Mouse (Mus musculus) liver, embryonic 14.5 days (tissue): ENCODE measurements at regions not wholly inside any gene's neighbourhood (a gene's known extent, or its start where the extent isn't known, plus 50 kb on each side); places are given as distances from the start of the nearest gene placed in this dataset.

Source experiments
- ATAC-seq: fragments of 200-750 bp; cut with Nextera tagmentation; 2 replicates; pipeline ENCODE4 v1.8.0; 2017; ENCODE audit warnings: moderate number of reproducible peaks, mild to moderate bottlenecking, moderate library complexity; ENCODE audit not compliant: insufficient read depth
- DNase-seq, 3 experiments: peaks; one replicate each; pipeline ENCODE4 v3.0.0-alpha.2; 2012 to 2013; ENCODE audit warnings: low read depth in 3 of 3, low spot score in 3 of 3
- H3K27ac ChIP-seq: fragments of 300-500 bp; sonication (generic); 2 replicates; pipeline ENCODE4 v1.5.1; 2014; ENCODE audit warnings: moderate library complexity, mild to moderate bottlenecking, control low read depth, inconsistent platforms
- H3K27me3 ChIP-seq: fragments of 300-500 bp; sonication (generic); 2 replicates; pipeline ENCODE4 v1.6.1; 2014; ENCODE audit warnings: mild to moderate bottlenecking, low read length, moderate library complexity; ENCODE audit not compliant: control insufficient read depth, insufficient read depth
- H3K36me3 ChIP-seq: fragments of 300-500 bp; sonication (generic); replicated peaks from 2 replicates; pipeline ENCODE4 v1.6.1; 2014; ENCODE audit warnings: low read depth; ENCODE audit not compliant: control insufficient read depth, insufficient read depth
- H3K4me1 ChIP-seq, 2 experiments: fragments of 200-500 bp in 1 of 2; fragments of 300-500 bp in 1 of 2; sonication (generic) in 1 of 2; replicated peaks; 2 replicates each; pipeline ENCODE4 v1.6.1; 2012 to 2014; ENCODE audit warnings: antibody characterized with exemption in 1 of 2, inconsistent platforms in 1 of 2, low read length in 1 of 2; ENCODE audit not compliant: control insufficient read depth in 2 of 2, insufficient read depth in 2 of 2
- H3K4me2 ChIP-seq: fragments of 300-500 bp; sonication (generic); 2 replicates; pipeline ENCODE4 v1.6.1; 2014; ENCODE audit warnings: low read depth, mild to moderate bottlenecking, control low read depth, moderate library complexity
- H3K4me3 ChIP-seq, 2 experiments: fragments of 200-500 bp in 1 of 2; fragments of 300-500 bp in 1 of 2; sonication (generic) in 1 of 2; 2 replicates each; pipeline ENCODE4 v1.5.1; 2012 to 2014; ENCODE audit warnings: low read depth in 2 of 2, low read length in 2 of 2, mild to moderate bottlenecking in 2 of 2, control low read depth in 1 of 2, inconsistent platforms in 1 of 2, moderate library complexity in 1 of 2; ENCODE audit not compliant: insufficient read depth in 1 of 2
- H3K9ac ChIP-seq: fragments of 300-500 bp; sonication (generic); replicated peaks from 2 replicates; pipeline ENCODE4 v1.6.1; 2014; ENCODE audit warnings: mild to moderate bottlenecking, control low read depth, moderate library complexity
- H3K9me3 ChIP-seq: fragments of 300-500 bp; sonication (generic); 2 replicates; pipeline ENCODE4 v1.6.1; 2016; ENCODE audit warnings: low read length, mixed read lengths; ENCODE audit not compliant: control insufficient read depth
- CTCF ChIP-seq: IDR thresholded peaks from 2 replicates; pipeline ENCODE4 v1.5.1; 2016; ENCODE audit warnings: antibody characterized with exemption, low read depth, control low read depth
- EP300 ChIP-seq: IDR thresholded peaks from 2 replicates; pipeline ENCODE4 v1.6.1; 2016; ENCODE audit warnings: antibody characterized with exemption, low read depth
- WGBS: fragments of 180-500 bp; shearing (Covaris S2); extraction: QIAGEN DNeasy Blood & Tissue Kit; methylation state at CpG from one replicate; pipeline ENCODE4 v1.1.7; 2014; ENCODE audit not compliant: insufficient replicate concordance; 5-methylcytosine and 5-hydroxymethylcytosine counted together

GRCm38 (mm10) chr2:46366135-46366485 lies 1248.9 kb upstream of the Zeb2 start:
- Histone ChIP-seq H3K36me3 (no peaks in the 10 kb centered on the region), H3K9ac (no peak overlapping the region), H3K9me3 (no peaks in the 10 kb centered on the region), H3K4me3 (no peak overlapping the region), H3K4me2 (no peak overlapping the region), H3K27ac (no peak overlapping the region), H3K27me3 (no peaks in the 10 kb centered on the region), H3K4me1 (0 out of 4 replicates have a peak, but pooled peaks cover 0 to 3% of the 10 kb centered on the region in 2 experiments)
- DNase-seq (no peak), ATAC-seq (no peak)
- no peak for TF ChIP-seq EP300
- TF ChIP-seq CTCF, result no peak
- WGBS, result 69% methylated on average over 3 of the region's 3 CpGs

GRCm38 (mm10) chr2:46365428-46366134 lies 1248.4 kb upstream of the Zeb2 start:
- H3K9me3 ChIP-seq, result no peaks in the 10 kb centered on the region
- WGBS, result 50% methylated on average over 4 of the region's 4 CpGs
- H3K36me3 ChIP-seq, result no peaks in the 10 kb centered on the region
- no peak for ATAC-seq
- no peak overlapping the region for H3K4me3 ChIP-seq
- H3K4me1 ChIP-seq, result no peaks in the 10 kb centered on the region
- TF ChIP-seq CTCF (no peak), EP300 (no peak)
- H3K27ac ChIP-seq, result no peak overlapping the region
- H3K4me2 ChIP-seq, result no peak overlapping the region
- H3K27me3 ChIP-seq, result no peaks in the 10 kb centered on the region
- DNase-seq, result no peak
- H3K9ac ChIP-seq, result no peak overlapping the region

GRCm38 (mm10) chr2:46360049-46360712 lies 1243.0 kb upstream of the Zeb2 start:
- 24% methylated on average over 4 of the region's 4 CpGs for WGBS

GRCm38 (mm10) chr2:46358225-46358624 lies 1241.0 kb upstream of the Zeb2 start:
- Histone ChIP-seq H3K36me3 (no peaks in the 10 kb centered on the region), H3K9me3 (no peaks in the 10 kb centered on the region), H3K4me1 (no peaks in the 10 kb centered on the region), H3K9ac (no peak overlapping the region), H3K4me3 (no peak overlapping the region), H3K27me3 (no peaks in the 10 kb centered on the region), H3K27ac (no peak overlapping the region), H3K4me2 (no peak overlapping the region)
- no peak for TF ChIP-seq EP300
- TF ChIP-seq CTCF, result no peak
- ATAC-seq, result no peak
- DNase-seq, result no peak
- 57% methylated on average over 3 of the region's 3 CpGs for WGBS

More at GRCm38 (mm10) chr2:46360049-46360712, 1243.0 kb upstream of the Zeb2 start:
- DNase-seq (no peak), ATAC-seq (no peak)
- H3K27me3 ChIP-seq, result no peaks in the 10 kb centered on the region
- TF ChIP-seq EP300 (no peak), CTCF (no peak)
- H3K9me3 ChIP-seq, result no peaks in the 10 kb centered on the region
- H3K4me1 ChIP-seq, result no peaks in the 10 kb centered on the region
- H3K36me3 ChIP-seq, result no peaks in the 10 kb centered on the region
- no peak overlapping the region for H3K27ac ChIP-seq
- no peak overlapping the region for H3K4me2 ChIP-seq
- no peak overlapping the region for H3K9ac ChIP-seq
- no peak overlapping the region for H3K4me3 ChIP-seq

- no peaks in the 10 kb centered on the region for H3K9me3 ChIP-seq
- no peaks in the 10 kb centered on the region for H3K4me1 ChIP-seq
- no peak overlapping the region for H3K4me3 ChIP-seq
- no peak for ATAC-seq
- WGBS, result 69% methylated on average over 3 of the region's 3 CpGs
- no peak for DNase-seq
- no peak overlapping the region for H3K9ac ChIP-seq
- H3K27me3 ChIP-seq, result no peaks in the 10 kb centered on the region
- no peak overlapping the region for H3K27ac ChIP-seq
- TF ChIP-seq CTCF (no peak), EP300 (no peak)
- no peak overlapping the region for H3K4me2 ChIP-seq
- no peaks in the 10 kb centered on the region for H3K36me3 ChIP-seq
Measured at GRCm38 (mm10) chr2:46356651-46357050, 1239.5 kb upstream of the Zeb2 start.
